Mouse (Mus musculus): Measurements from ENCODE around the gene 1700029F12Rik.

The 1700029F12Rik gene

GRCm38 (mm10) chr13:96973318-96973717 is 60.8 kb downstream of the 1700029F12Rik start:
- in situ Hi-C loops (cut with MboI, MseI), result no loop called here

Data from T-helper 1 cell (primary cell).